Mouse (Mus musculus) heart, embryonic 13.5 days (tissue): ENCODE measurements at regions not wholly inside any gene's neighbourhood (a gene's known extent, or its start where the extent isn't known, plus 50 kb on each side); places are given as distances from the start of the nearest gene placed in this dataset.

Source experiments
- ATAC-seq: fragments of 200-750 bp; cut with Nextera tagmentation; 2 replicates; pipeline ENCODE4 v1.8.0; 2017; ENCODE audit warnings: moderate TSS enrichment; ENCODE audit not compliant: insufficient number of reproducible peaks, low FRiP score, low TSS enrichment; ENCODE audit errors: extremely low read depth
- H3K27ac ChIP-seq: fragments of 300-500 bp; sonication (generic); replicated peaks from 2 replicates; pipeline ENCODE4 v1.5.1; 2015; ENCODE audit warnings: moderate library complexity, mild to moderate bottlenecking, inconsistent platforms
- H3K27me3 ChIP-seq: fragments of 300-500 bp; sonication (generic); replicated peaks from 2 replicates; pipeline ENCODE4 v1.6.1; 2015; ENCODE audit warnings: mild to moderate bottlenecking, inconsistent platforms
- H3K36me3 ChIP-seq: fragments of 300-500 bp; sonication (generic); 2 replicates; pipeline ENCODE4 v1.6.1; 2015; ENCODE audit warnings: mild to moderate bottlenecking, inconsistent platforms
- H3K4me1 ChIP-seq: fragments of 300-500 bp; sonication (generic); 2 replicates; pipeline ENCODE4 v1.6.1; 2015; ENCODE audit warnings: inconsistent platforms
- H3K4me2 ChIP-seq: fragments of 300-500 bp; sonication (generic); 2 replicates; pipeline ENCODE4 v1.6.1; 2015; ENCODE audit warnings: inconsistent platforms, mild to moderate bottlenecking, moderate library complexity
- H3K4me3 ChIP-seq: fragments of 300-500 bp; sonication (generic); 2 replicates; pipeline ENCODE4 v1.5.1; 2015; ENCODE audit warnings: moderate library complexity, mild to moderate bottlenecking, inconsistent platforms
- H3K9ac ChIP-seq: fragments of 300-500 bp; sonication (generic); 2 replicates; pipeline ENCODE4 v1.6.1; 2015; ENCODE audit warnings: inconsistent platforms, mild to moderate bottlenecking, moderate library complexity
- H3K9me3 ChIP-seq: fragments of 300-500 bp; sonication (generic); 2 replicates; pipeline ENCODE4 v1.6.1; 2016; ENCODE audit warnings: inconsistent platforms
- WGBS: fragments of 180-500 bp; shearing (Covaris S2); methylation state at CpG from one replicate; pipeline ENCODE4 v1.1.7; 2015; ENCODE audit warnings: mixed read lengths; 5-methylcytosine and 5-hydroxymethylcytosine counted together

DNA sequence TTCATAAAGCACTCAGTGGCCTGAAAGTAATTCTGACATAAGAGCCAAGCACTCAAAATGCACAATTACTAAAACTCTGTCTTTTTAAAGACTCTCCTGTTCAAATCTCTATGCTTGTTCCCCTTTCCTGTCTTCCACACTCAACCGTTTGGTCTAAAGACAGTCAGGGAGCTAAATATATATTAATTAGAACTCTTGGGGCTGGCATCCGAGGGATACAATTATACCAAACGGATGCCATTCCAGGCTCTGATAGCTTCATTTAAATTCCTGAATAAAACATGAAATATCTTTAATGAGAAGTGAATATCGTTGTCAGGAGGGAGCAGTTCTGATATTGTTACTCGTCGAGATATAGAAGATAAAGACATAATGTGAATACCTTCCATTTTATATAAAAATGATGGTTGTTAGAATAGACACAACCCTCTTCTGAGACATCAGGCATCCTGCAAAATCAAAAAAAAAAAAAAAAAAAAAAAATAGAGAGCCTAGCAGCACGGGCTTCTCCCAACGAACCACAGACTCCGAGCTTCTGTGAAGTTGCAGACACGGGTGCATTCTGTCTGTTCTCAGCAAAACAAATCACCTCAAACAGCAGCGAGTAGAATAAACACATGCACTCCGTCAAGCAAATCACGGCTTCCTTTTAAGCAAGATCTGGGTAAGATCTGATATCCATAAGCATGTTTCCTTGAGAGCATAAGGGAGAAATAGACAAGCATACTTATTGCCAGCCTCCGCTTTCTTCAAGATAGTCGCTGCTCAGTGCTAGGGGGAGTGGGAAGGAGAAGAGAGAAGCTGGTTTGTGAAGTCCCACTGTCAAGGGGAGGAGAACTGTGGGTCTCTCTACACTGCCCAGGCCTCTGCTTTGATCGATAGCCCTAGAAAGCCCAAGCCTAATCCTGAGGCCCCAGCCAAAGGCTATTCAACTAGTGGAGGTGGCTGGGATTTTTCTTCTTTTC, 363.0 kb downstream of the Mctp2 start:
- H3K4me1 ChIP-seq, result peaks cover 25% of the 10 kb centered on the region
- ATAC-seq, result no peak
- H3K36me3 ChIP-seq, result no peaks in the 10 kb centered on the region
- peaks cover 12% of the 10 kb centered on the region; the same call in 1 of the 2 replicates for H3K27me3 ChIP-seq
- H3K9ac ChIP-seq, result no peak overlapping the region
- H3K9me3 ChIP-seq, result no peaks in the 10 kb centered on the region
- no peak overlapping the region for H3K4me2 ChIP-seq
- 52% methylated on average over 16 of the region's 16 CpGs for WGBS
- H3K27ac ChIP-seq, result no peak overlapping the region
- no peak overlapping the region for H3K4me3 ChIP-seq

DNA sequence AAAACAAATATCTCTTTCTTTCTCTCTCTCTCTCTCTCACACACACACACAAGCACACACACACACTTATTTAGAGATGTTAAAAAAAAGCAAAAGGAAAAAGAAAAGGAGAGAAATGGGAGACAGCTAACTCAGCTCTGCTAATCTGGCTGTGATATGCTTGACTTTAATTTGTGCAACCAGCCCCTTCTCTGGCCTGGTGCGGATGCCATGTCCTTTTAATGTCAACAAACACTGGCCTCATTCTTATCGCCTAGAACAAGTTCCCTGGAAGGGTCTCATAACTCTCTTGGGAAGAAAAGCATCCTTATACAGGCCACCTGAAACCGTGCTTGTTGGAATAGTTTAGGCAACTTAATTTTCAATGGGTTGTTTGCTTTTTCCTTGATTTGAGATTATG, 368.7 kb downstream of the Mctp2 start:
- 34% methylated on average over 3 of the region's 3 CpGs for WGBS
- Histone ChIP-seq H3K36me3 (no peaks in the 10 kb centered on the region), H3K9ac (no peak overlapping the region), H3K4me1 (peaks cover 28% of the 10 kb centered on the region), H3K4me3 (no peak overlapping the region), H3K27ac (no peak overlapping the region), H3K4me2 (no peak overlapping the region), H3K9me3 (no peaks in the 10 kb centered on the region), H3K27me3 (peaks cover 5% of the 10 kb centered on the region; the same call in 1 of the 2 replicates)
- no peak for ATAC-seq

DNA sequence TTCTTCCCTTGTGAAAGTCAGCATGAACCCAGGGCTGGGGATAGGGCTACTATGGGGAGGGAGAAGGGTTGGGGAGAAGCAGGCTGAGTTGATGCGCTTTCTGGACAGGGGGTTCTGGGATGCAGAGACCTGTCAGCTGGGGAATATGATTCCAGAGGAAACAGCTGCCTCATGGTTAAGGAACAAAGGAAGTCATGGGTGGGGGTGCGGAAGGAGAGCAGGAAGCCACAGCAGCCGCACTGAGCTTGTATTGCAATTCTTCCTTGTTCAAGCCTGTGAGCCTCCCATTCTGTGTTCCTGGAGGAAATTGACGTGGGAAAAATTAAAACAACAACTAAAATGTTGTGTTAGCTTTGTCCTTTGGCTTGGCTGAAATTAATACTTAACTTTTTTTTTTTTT, 369.7 kb downstream of the Mctp2 start:
- no peak overlapping the region for H3K9ac ChIP-seq
- no peaks in the 10 kb centered on the region for H3K9me3 ChIP-seq
- 63% methylated on average over 4 of the region's 4 CpGs for WGBS
- ATAC-seq, result no peak
- no peak overlapping the region; the same call in 1 of the 2 replicates for H3K27ac ChIP-seq
- H3K4me3 ChIP-seq, result no peak overlapping the region
- no peaks in the 10 kb centered on the region for H3K36me3 ChIP-seq
- peaks cover 27% of the 10 kb centered on the region for H3K4me1 ChIP-seq
- H3K27me3 ChIP-seq, result no peaks in the 10 kb centered on the region
- H3K4me2 ChIP-seq, result no peak overlapping the region
